Mouse (Mus musculus): ENCODE measurements around the gene Krt27.

Krt27 gene

DNA sequence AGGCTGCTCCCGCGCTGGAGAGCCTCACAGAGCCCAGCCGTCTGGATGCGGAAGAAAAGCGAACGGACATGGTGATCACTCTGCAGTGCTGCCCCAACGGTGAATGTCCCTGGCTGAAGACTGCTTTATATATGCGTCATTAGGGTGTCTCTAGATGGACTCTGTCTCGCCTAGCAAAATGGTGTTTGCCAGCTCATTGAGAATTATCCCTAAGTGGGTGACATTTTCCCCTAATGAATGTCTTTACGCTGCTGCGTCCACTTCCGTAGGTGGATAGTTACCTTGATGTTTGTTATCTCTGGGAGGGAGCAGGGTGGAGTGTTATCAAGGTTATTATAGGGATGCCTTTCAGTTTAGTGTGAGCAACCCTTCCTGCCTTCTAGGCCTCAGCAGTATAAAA lies at the start of gene Krt27:
Gene Krt27 (minus strand): TSS at position 101 of the 400 bp plus-strand sequence.
- TF ChIP-seq GATA4 (IDR thresholded peaks at IDR 0.05; ENCODE audit: insufficient replicate concordance, low read length): no peak

DNA sequence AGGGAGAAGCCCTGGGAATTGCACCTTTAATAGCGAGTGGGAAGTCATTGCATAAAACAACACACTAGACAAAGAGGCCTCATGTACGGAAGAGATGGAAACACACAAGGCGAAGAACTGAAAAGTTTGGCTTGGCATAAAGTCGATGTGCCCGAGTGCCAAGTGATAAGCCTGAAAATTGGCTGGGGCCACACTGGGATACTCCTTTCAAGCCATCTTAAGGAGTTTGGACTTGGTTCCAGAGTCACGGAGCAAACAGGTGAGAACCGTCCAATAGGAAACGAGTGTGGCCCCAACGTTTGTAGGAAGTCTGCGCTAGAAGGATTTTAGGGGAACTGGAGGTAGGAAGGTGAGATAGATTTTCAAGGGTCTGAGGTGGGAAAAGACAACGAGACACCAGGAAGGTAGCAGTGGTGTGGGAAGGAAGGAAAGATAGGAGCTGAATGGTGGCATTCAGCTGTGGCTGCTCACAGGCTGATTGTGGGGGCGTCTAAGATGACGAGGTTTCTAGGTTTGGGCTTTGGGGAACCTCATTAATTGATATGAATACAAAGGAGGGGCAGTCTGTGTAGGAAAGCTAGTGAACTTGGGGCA lies 49.1 kb upstream of the Krt27 start:
- TF ChIP-seq GATA4 (IDR thresholded peaks at IDR 0.05; ENCODE audit: insufficient replicate concordance, low read length): no peak

DNA sequence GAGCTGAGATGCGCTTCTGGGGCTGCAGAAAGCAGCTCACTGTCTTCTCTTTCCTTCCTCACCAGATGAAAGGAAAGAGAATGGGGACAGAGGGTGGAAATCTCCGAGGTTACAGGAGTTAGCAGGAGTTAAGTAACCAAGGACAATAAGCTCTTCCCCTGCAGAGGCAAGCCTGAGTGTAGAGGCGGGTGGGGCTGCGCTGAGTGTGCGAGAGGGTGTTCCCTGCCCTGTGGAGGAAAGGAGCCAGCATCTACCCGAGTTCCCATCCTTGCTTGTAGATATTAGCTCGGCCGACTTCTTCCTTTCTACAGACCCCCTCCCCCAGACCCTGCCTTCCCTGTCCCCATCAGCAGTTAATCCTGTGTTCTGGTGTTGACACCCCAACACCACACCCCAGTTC lies 47.9 kb upstream of the Krt27 start:
- TF ChIP-seq GATA4 (IDR thresholded peaks at IDR 0.05; ENCODE audit: insufficient replicate concordance, low read length): no peak

DNA sequence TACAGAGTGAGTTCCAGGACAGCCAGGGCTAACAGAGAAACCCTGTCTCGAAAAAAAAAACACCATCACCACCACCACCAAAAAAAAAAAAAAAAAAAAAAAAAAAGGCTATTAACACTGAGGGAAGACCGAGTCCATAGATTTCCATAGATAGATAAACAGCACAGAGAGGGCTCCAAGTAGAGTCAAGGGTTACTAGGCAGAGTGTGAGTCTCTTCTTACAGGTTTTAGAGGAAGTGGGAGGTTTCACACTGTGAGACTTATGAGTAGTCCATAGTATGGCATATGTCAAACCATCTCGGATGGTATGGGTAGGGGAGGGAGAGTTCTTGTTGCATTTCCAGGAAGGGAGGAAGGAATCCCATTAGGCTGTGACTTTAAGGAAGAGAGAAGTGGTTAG lies 47.2 kb upstream of the Krt27 start:
- TF ChIP-seq GATA4 (IDR thresholded peaks at IDR 0.05; ENCODE audit: insufficient replicate concordance, low read length): no peak

DNA sequence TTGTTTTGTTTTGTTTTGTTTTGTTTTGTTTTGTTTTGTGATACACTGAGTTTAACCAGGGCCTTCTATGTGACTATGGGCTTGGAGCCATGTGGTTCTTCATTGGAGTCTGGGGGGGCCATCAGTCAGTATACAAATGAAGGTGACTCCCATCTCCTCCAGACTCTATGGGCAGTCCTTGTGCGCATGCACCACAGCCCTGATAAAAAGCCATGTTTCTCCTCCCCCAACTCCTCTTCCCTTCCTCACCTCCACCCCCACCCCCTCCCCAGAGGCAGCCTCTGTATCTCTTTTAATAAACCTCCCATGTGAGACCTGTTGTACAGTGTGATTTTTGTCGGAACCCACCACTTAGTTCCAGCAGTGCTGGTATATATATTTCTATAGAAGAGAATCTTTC lies 45.8 kb upstream of the Krt27 start:
- no peak for TF ChIP-seq GATA4 (IDR thresholded peaks at IDR 0.05; ENCODE audit: insufficient replicate concordance, low read length)

DNA sequence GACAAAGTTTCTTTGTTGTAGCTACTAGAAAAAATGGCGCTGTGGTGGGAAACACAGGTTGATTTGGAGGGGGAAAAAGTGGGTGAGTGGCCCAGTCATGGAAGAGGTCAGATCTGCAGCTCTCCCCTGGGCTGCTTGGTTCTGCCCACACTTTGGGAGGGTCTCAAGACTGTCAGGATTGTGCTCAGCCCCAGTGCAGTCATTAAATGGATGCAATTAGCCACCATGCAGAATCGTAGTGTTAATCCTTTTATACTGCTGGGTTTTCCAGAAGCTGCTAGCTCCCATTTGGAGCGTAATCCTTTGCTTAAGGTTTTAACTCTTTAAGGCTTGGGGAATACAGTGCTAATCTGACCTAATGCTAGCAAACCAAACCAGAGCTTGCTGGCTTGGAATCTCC lies 45.1 kb upstream of the Krt27 start:
- TF ChIP-seq GATA4 (IDR thresholded peaks at IDR 0.05; ENCODE audit: insufficient replicate concordance, low read length): no peak

DNA sequence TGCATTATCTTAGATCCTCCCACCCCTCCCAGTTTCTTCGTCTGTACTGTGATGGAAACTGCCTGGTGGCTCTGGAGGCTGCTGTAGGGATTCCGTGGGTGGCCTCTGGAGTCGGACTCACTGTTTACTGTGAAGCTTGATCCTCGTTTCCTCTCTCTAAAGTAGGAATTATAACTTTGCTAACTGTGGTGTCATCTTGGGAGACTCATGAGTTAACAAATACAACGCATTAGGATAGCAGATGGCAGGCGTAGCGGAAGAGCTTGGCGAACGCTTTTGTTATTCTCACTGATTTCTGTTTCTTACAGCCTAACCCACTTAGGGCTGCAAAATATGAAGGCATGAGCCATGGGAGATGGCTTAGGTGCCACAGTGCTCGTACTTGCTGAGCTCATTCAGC lies 41.6 kb upstream of the Krt27 start:
- no peak for TF ChIP-seq GATA4 (IDR thresholded peaks at IDR 0.05; ENCODE audit: insufficient replicate concordance, low read length)

DNA sequence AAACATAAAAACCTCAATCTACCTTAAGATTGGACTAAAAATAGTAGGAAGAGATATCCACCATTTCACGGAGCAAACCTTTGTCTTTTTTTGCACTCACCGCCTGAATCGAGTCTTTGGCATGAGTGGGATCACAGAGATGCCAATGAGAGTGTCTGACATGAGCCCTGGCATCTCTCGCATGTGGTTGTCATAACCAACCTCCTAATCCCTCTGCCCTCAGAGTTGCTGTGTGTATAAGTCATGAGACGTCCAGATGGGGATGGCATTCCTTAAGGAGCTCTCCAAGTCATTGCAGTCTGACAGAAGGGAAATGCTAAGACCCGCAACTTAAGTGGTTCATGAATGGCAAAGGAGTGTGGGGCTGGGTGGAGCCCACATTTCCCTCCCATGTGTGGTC lies 40.5 kb upstream of the Krt27 start:
- no peak for TF ChIP-seq GATA4 (IDR thresholded peaks at IDR 0.05; ENCODE audit: insufficient replicate concordance, low read length)

DNA sequence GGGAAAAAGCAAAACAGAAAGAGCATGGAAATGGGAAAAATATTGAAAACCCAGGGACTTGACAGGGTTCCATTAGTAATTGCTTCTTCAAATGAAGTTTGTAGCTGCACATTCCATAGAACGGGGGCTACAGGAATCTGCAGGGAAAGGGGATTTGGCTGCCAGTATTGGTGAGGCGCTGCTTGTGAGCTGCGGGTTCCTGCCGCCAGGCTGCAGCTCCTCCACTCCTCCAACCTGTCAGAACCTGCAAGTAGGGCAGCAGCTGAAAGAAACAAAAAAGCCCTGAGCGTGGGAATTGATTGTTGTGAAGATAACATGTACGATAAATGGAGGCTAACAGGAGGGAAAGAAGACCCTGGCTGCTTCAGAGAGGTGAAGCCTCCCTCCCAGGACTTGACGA lies 40.0 kb upstream of the Krt27 start:
- TF ChIP-seq GATA4 (IDR thresholded peaks at IDR 0.05; ENCODE audit: insufficient replicate concordance, low read length): no peak

DNA sequence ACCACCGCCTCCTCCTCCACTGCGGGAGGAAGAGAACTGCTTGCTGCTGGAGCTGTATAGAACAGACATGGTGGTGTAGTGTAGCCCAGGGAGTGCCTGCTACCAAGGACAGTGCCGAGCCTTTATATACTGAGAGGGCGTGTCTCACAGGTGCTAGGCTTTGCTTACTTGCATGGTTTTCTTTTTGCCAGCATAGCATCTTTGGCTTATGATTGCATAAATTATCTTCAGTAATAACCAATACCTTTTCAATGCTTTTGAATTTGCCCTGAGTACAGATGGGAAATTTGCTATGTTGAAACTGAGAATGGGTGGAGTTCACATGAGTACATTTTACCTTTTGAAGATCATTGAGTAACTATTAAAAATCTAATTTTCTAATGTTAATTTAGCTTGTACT lies 38.4 kb upstream of the Krt27 start, which contains the start of gene Krt10:
Gene Krt10 (minus strand): TSS at position 101 of the 400 bp plus-strand sequence.
- no peak for TF ChIP-seq GATA4 (IDR thresholded peaks at IDR 0.05; ENCODE audit: insufficient replicate concordance, low read length)

DNA sequence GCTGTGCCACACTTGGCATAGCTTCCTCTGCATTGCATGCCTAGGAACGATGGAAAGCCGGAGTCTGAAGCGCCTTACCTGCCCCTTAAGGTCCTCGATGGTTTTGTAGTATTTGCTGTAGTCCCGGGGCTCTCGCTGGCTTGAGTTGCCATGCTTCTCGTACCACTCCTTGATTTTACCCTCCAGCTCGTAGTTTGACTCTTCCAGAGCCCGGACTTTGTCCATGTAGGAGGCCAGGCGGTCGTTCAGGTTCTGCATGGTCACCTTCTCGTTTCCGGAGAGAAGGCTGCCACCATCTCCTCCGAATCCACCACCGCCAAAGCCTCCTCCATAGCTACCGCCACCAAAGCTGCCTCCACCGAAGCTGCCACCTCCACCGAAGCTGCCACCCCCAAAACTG lies 37.8 kb upstream of the Krt27 start:
- TF ChIP-seq GATA4 (IDR thresholded peaks at IDR 0.05; ENCODE audit: insufficient replicate concordance, low read length): no peak

DNA sequence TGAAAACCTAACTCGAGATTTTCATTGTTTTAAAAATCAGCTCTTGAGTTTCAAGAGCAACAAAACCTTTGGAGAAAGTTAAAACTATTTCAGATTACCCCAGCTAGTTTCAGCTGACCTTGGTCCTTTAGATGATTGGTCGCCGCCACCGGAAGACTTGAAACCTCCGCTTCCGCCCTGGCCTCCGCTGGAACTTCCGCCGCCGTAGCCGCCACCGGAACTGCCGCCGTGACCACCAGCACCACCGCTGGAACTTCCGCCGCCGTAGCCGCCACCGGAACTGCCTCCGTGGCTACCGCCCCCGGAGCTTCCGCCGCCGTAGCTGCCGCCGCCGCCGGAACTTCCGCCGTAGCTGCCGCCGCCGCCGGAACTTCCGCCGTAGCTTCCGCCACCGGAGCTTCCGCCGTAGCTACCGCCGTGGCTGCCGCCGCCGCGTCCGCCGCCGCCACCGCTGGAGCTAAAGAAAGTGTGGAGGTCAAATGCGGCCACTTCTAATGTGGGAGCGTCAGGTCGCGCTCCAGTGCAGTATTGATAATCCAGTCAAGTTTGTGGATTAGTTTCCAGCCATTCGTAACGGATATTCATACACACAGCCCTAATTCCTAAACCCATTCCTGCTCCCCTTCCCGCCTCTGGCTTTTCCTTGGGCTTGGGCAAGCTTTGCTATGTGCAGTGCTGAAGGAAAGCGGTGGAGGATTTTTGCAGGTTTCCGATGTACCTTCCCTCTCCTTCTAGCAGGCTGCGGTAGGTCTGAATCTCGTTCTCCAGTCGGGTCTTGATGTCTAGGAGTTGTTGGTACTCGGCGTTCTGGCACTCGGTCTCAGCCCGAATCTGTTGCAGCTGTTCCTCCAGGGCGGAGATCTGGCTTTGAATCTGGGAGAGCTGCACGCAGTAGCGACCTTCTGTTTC lies 35.2 kb upstream of the Krt27 start:
- TF ChIP-seq GATA4 (IDR thresholded peaks at IDR 0.05; ENCODE audit: insufficient replicate concordance, low read length): no peak

DNA sequence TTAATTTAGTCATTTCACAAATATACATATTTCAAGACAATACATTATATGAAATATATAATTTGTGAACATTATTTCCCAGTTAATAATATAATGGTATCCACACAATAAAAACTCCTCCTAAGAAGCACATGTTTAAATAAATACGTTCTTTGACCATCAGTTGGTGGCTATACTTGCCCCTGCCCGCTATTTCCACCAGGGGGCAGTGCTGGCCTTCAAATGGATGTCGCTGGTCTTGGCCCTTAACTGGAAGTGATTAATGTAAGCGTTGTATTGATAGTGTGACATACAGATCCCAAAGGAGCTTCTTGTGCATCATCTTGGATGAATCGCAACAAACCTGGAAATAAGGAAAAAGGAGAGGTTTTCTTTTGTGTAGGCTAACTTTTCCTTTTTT lies 28.7 kb upstream of the Krt27 start:
- TF ChIP-seq GATA4 (IDR thresholded peaks at IDR 0.05; ENCODE audit: insufficient replicate concordance, low read length): no peak

DNA sequence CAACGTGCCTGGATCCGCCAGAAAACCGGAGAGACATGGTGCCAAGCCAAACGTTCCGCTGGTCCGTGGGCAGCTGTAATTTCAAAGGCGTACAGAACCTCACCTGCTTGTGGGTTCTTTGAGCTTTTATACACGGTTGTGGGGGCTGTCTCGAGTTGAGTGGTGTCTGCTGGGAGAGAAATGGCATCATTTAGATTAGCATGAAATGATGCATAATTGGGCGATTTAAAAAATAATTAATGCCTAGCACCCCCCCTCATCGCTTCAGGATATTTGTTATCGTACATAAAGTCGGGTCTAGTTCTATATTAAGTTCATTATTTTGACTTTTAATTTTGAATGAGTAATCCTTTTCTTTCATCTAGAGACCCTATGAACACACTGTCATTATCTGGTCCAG lies 23.9 kb upstream of the Krt27 start, which contains the start of gene Krt28:
Gene Krt28 (minus strand): TSS at position 101 of the 400 bp plus-strand sequence.
- no peak for TF ChIP-seq GATA4 (IDR thresholded peaks at IDR 0.05; ENCODE audit: insufficient replicate concordance, low read length)

DNA sequence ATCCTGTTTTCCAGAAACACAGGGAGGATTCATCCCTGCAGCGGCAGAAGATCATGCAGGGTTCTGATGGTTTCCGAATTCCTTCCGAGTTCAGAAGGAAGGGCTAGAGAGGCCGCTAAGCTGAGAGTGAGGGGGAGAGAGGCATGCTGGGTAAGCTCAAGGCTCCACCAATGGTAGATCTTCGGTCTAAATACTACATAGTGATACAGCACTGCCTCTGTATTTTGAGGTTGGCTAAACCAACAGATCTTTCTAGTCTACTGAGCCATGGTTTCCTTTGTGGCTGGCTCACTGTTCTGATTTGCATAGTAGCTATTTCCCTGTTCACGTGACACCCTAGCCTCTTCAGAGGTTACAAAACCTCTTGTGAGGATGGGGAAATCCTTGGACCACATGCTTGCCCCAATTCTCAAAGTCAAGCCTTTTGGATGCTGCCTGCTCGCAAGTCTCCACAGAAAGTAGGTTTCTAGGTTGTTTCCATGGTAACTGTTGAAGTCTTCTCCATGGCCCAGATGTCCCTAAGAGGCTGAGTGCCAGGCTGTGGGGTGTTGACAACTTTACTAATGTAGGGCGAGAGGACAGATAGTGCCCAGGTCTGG lies 19.0 kb upstream of the Krt27 start:
- no peak for TF ChIP-seq GATA4 (IDR thresholded peaks at IDR 0.05; ENCODE audit: insufficient replicate concordance, low read length)

DNA sequence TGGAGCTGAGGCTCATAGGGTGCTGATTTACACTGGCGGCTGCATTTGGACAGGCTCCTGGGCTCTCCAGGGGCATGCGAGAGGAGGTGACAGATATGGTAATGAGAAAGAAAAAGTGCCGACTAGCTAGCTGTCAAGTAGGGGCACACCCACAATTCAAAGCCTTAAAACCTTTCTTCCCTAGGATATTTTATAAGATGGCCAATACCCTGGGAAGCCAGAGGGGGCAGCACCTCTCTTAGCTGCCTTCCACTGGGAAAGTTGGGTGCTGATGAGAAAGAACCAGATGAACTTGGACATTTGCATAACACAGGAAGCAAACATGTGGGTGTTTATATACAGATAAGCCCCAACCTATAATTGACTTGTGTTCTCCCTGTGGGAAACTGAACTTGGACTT lies 18.3 kb upstream of the Krt27 start:
- no peak for TF ChIP-seq GATA4 (IDR thresholded peaks at IDR 0.05; ENCODE audit: insufficient replicate concordance, low read length)
